Mouse (Mus musculus): ENCODE data around the gene Coq10a. TPM values are rescaled to one million over a fixed set of nuclear protein-coding genes. Genes with fewer than 3 reads are reported as not detected.

The Coq10a gene
- polyA plus RNA-seq, 1 experiment, result 32.1 TPM

DNA sequence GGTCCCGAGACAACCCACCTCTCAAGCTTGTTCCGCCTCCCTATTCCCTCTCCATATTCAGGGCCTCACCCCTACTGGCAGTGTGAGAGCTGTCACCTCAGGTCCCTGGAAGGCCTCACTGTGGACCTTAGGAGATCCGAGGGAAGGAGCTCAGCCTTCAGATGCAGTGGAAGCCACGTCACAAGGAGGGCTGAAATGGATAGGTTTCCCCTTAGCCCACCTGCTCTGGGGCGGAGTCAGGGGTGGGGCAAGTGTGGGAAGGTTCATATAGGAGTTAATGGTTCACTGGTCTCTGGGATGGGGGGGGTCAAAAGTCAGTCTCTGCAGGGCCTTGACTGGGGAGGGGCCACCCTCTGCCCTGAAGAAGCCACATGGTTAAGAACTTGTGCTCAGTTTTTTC, 31.5 kb upstream of the Coq10a start:
- H3K27ac ChIP-seq (ENCODE audit: insufficient read depth, low read length), result no peak overlapping the region
- H3K4me1 ChIP-seq (ENCODE audit: control insufficient read depth, insufficient read depth, insufficient read length), result no peaks in the 10 kb centered on the region
- DNase-seq (ENCODE audit: low read depth in 1 of 2, low spot score in 2 of 2), result no peak
- H3K4me3 ChIP-seq (ENCODE audit: extremely low read depth, insufficient read depth, insufficient read length), result no peak overlapping the region
- H3K27me3 ChIP-seq (ENCODE audit: control insufficient read depth, insufficient read depth, low read length), result no peaks in the 10 kb centered on the region
- H3K36me3 ChIP-seq (ENCODE audit: control insufficient read depth, insufficient read depth, low read length), result peaks cover 4% of the 10 kb centered on the region; the same call in 1 of the 2 replicates
- WGBS, result 78% methylated on average over 5 of the region's 5 CpGs
- no peak for TF ChIP-seq CTCF (IDR thresholded peaks at IDR 0.05; ENCODE audit: extremely low read depth, insufficient read depth, insufficient read length, insufficient replicate concordance)
- no peak for TF ChIP-seq POLR2A (IDR thresholded peaks at IDR 0.05; ENCODE audit: low read depth, low read length)

DNA sequence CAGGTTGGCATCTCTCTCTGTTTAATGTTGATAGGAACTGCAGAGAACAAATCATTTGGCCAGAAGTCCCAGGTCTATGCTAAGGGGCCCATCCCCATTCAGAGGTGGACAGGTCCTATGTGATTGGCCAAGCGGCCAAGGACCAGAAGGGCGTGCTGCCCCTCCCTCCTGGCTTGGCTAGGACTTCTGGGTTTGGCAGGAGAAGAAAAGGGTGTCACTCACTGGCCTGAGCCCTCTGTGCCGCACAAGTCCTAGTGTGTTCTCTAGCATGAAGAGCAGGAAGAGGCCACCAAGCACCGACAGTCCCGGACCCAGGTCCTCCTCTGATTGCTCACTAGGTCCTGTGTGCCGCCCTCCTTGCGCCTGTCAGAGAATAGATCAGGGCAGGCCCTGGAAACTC, 28.7 kb upstream of the Coq10a start:
- Histone ChIP-seq H3K36me3 (ENCODE audit: control insufficient read depth, insufficient read depth, low read length) (peaks cover 14% of the 10 kb centered on the region), H3K4me3 (ENCODE audit: extremely low read depth, insufficient read depth, insufficient read length) (no peak overlapping the region), H3K27ac (ENCODE audit: insufficient read depth, low read length) (no peak overlapping the region), H3K27me3 (ENCODE audit: control insufficient read depth, insufficient read depth, low read length) (no peaks in the 10 kb centered on the region), H3K4me1 (ENCODE audit: control insufficient read depth, insufficient read depth, insufficient read length) (no peaks in the 10 kb centered on the region)
- whole genome bisulfite sequencing, result 88% methylated on average over 7 of the region's 7 CpGs
- no peak for DNase-seq (ENCODE audit: low read depth in 1 of 2, low spot score in 2 of 2)
- TF ChIP-seq POLR2A (IDR thresholded peaks at IDR 0.05; ENCODE audit: low read depth, low read length), result no peak
- no peak for TF ChIP-seq CTCF (IDR thresholded peaks at IDR 0.05; ENCODE audit: extremely low read depth, insufficient read depth, insufficient read length, insufficient replicate concordance)

DNA sequence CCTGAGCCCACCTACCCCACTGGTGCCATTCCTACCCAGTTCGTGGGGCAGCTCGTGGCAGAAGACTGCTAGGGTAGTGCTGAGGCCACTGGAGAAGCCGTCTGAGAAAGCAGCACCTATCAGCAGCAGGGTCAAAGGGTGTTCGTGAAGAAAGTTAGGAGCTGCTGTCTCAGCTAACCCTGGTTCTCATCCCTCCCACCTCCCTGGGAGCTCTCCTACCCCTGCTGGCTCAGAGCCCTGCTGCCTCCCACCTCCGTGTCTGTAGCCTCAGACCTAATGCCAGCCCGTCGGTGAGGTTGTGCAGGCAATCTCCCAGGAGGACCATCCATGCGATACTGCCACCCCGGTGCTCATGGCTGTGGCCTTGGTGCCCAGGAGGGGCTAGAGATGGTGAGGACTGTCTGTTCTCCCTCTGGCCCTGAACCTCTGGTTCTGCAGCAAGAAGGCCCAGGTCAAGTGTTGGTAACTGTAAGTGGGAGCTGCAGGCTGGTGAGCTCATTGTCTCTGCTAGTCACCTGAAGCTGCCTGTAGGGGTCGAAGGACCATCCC, 28.0 kb upstream of the Coq10a start:
- Histone ChIP-seq H3K27ac (ENCODE audit: insufficient read depth, low read length) (no peak overlapping the region), H3K4me3 (ENCODE audit: extremely low read depth, insufficient read depth, insufficient read length) (no peak overlapping the region), H3K27me3 (ENCODE audit: control insufficient read depth, insufficient read depth, low read length) (no peaks in the 10 kb centered on the region), H3K4me1 (ENCODE audit: control insufficient read depth, insufficient read depth, insufficient read length) (no peaks in the 10 kb centered on the region), H3K36me3 (ENCODE audit: control insufficient read depth, insufficient read depth, low read length) (peaks cover 14% of the 10 kb centered on the region)
- 88% methylated on average over 10 of the region's 10 CpGs for WGBS
- no peak for TF ChIP-seq POLR2A (IDR thresholded peaks at IDR 0.05; ENCODE audit: low read depth, low read length)
- TF ChIP-seq CTCF (IDR thresholded peaks at IDR 0.05; ENCODE audit: extremely low read depth, insufficient read depth, insufficient read length, insufficient replicate concordance), result no peak
- DNase-seq (ENCODE audit: low read depth in 1 of 2, low spot score in 2 of 2), result no peak

DNA sequence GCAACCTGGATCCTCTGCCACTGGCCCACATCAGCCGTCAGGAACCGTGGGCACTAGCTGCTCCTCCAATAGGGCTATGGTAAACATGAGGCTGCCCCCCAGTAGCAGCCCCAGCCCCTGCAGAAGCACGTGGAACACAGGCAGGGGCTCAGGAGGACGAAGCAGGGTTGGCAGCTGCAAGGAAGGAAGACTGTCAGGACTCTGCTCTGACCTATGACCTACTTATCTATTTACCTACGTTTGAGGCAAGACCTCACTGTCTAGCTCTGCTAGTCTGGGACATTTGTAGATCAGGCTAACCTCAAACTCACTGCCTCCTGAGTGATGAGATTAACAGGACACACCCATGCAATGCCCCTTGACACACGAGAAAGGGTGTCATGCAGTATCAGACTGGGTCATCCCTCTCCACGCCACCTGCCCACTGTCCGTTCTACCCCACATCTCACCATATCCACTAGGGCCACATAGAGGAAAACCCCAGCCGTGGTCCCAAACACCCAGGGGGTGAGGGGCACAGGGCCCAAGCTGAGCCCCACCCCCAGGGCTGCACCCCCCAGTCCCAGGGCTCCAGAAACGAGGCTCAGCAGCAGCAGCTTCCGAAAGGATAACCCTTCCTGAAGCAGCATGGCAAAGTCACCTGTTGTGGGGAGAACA, 27.3 kb upstream of the Coq10a start:
- Histone ChIP-seq H3K4me1 (ENCODE audit: control insufficient read depth, insufficient read depth, insufficient read length) (no peaks in the 10 kb centered on the region), H3K36me3 (ENCODE audit: control insufficient read depth, insufficient read depth, low read length) (peaks cover 15% of the 10 kb centered on the region), H3K4me3 (ENCODE audit: extremely low read depth, insufficient read depth, insufficient read length) (no peak overlapping the region), H3K27ac (ENCODE audit: insufficient read depth, low read length) (no peak overlapping the region), H3K27me3 (ENCODE audit: control insufficient read depth, insufficient read depth, low read length) (no peaks in the 10 kb centered on the region)
- 84% methylated on average over 11 of the region's 11 CpGs for WGBS
- TF ChIP-seq CTCF (IDR thresholded peaks at IDR 0.05; ENCODE audit: extremely low read depth, insufficient read depth, insufficient read length, insufficient replicate concordance) (no peak), POLR2A (IDR thresholded peaks at IDR 0.05; ENCODE audit: low read depth, low read length) (no peak)
- no peak for DNase-seq (ENCODE audit: low read depth in 1 of 2, low spot score in 2 of 2)

DNA sequence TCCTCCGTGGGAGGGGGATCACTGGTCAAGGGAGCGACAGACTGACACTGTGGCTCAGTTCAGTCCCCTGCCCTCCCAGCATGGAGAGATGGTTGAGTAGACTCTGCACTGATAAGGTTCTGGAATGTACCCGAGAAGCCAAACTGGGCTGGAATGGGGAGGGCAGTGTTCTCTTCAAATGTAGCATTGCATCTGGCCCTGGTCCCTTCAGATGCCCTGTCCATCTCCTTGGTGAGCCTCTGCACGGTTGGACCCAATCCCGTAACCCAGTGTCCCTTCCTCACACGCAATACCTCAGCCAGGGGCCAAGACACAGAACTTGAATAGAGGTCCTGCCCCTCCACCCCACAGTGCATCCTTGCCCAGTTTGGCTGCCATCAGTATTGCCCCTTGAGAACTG, 23.1 kb upstream of the Coq10a start:
- no peak for DNase-seq (ENCODE audit: low read depth in 1 of 2, low spot score in 2 of 2)
- WGBS, result 86% methylated on average over 6 of the region's 6 CpGs
- H3K4me3 ChIP-seq (ENCODE audit: extremely low read depth, insufficient read depth, insufficient read length), result no peak overlapping the region
- H3K4me1 ChIP-seq (ENCODE audit: control insufficient read depth, insufficient read depth, insufficient read length), result no peaks in the 10 kb centered on the region
- H3K36me3 ChIP-seq (ENCODE audit: control insufficient read depth, insufficient read depth, low read length), result peaks cover 52% of the 10 kb centered on the region
- TF ChIP-seq POLR2A (IDR thresholded peaks at IDR 0.05; ENCODE audit: low read depth, low read length) (no peak), CTCF (IDR thresholded peaks at IDR 0.05; ENCODE audit: extremely low read depth, insufficient read depth, insufficient read length, insufficient replicate concordance) (no peak)
- H3K27ac ChIP-seq (ENCODE audit: insufficient read depth, low read length), result no peak overlapping the region
- no peaks in the 10 kb centered on the region for H3K27me3 ChIP-seq (ENCODE audit: control insufficient read depth, insufficient read depth, low read length)

DNA sequence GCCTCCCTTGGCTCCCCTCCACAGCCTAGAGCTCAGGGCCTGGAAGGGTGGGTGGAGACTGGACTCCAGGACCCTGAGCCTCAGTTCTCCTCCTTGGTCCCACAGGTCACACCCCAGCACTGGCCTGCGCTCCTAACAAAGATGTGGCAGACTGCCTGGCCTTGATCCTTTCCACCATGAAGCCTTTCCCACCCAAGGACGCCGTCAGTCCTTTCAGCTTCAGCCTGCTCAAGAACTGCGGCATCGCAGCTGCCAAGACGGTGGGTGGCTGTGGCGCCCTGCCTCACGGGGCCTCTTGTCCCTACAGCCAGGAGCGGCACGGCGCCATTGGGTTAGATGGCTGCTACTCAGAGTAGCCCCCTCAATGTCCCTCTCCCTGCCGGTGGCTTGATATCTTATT, 21.6 kb upstream of the Coq10a start:
- no peak for DNase-seq (ENCODE audit: low read depth in 1 of 2, low spot score in 2 of 2)
- Histone ChIP-seq H3K27ac (ENCODE audit: insufficient read depth, low read length) (no peak overlapping the region), H3K36me3 (ENCODE audit: control insufficient read depth, insufficient read depth, low read length) (peaks cover 61% of the 10 kb centered on the region), H3K27me3 (ENCODE audit: control insufficient read depth, insufficient read depth, low read length) (no peaks in the 10 kb centered on the region), H3K4me1 (ENCODE audit: control insufficient read depth, insufficient read depth, insufficient read length) (no peaks in the 10 kb centered on the region), H3K4me3 (ENCODE audit: extremely low read depth, insufficient read depth, insufficient read length) (no peak overlapping the region)
- TF ChIP-seq CTCF (IDR thresholded peaks at IDR 0.05; ENCODE audit: extremely low read depth, insufficient read depth, insufficient read length, insufficient replicate concordance) (no peak), POLR2A (IDR thresholded peaks at IDR 0.05; ENCODE audit: low read depth, low read length) (no peak)
- WGBS, result 93% methylated on average over 12 of the region's 12 CpGs

DNA sequence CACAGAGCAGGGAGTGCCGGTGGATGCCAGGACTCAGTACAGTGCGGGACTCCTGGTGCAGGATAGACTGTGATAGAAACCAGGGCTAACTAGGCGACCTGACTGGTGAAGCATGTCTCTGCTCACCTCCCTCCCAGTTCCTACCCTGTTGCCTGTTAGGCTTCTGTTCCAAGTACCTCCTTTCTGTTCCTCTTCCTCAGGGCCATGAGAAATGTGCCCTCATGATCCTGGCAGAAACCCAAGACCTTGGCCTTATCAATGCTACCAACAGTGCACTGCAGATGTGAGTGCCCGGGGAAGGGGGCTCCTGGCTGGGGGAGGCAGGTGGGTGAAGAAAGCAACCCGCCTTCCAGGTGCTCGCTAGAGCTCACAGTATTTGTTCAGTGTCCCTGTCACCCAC, 20.8 kb upstream of the Coq10a start:
- no peaks in the 10 kb centered on the region for H3K4me1 ChIP-seq (ENCODE audit: control insufficient read depth, insufficient read depth, insufficient read length)
- DNase-seq (ENCODE audit: low read depth in 1 of 2, low spot score in 2 of 2), result no peak
- TF ChIP-seq CTCF (IDR thresholded peaks at IDR 0.05; ENCODE audit: extremely low read depth, insufficient read depth, insufficient read length, insufficient replicate concordance) (no peak), POLR2A (IDR thresholded peaks at IDR 0.05; ENCODE audit: low read depth, low read length) (no peak)
- no peaks in the 10 kb centered on the region for H3K27me3 ChIP-seq (ENCODE audit: control insufficient read depth, insufficient read depth, low read length)
- WGBS, result 68% methylated on average over 6 of the region's 6 CpGs
- H3K4me3 ChIP-seq (ENCODE audit: extremely low read depth, insufficient read depth, insufficient read length), result no peak overlapping the region
- peaks cover 67% of the 10 kb centered on the region for H3K36me3 ChIP-seq (ENCODE audit: control insufficient read depth, insufficient read depth, low read length)
- H3K27ac ChIP-seq (ENCODE audit: insufficient read depth, low read length), result no peak overlapping the region
